Mouse (Mus musculus) embryonic facial prominence, embryonic 15.5 days (tissue): ENCODE data around the gene Agbl5. TPM values are rescaled to one million over a fixed set of nuclear protein-coding genes. Genes with fewer than 3 reads are reported as not detected.

Source experiments
- ATAC-seq: fragments of 200-750 bp; cut with Nextera tagmentation; 2 replicates; pipeline ENCODE4 v1.8.0; 2017; ENCODE audit warnings: low read depth, moderate TSS enrichment; ENCODE audit not compliant: insufficient number of reproducible peaks, low FRiP score, low TSS enrichment
- H3K27ac ChIP-seq: fragments of 300-500 bp; sonication (generic); replicated peaks from 2 replicates; pipeline ENCODE4 v1.5.1; 2015; ENCODE audit warnings: mild to moderate bottlenecking, inconsistent platforms
- H3K27me3 ChIP-seq: fragments of 300-500 bp; sonication (generic); 2 replicates; pipeline ENCODE4 v1.6.1; 2015; ENCODE audit warnings: inconsistent platforms
- H3K36me3 ChIP-seq: fragments of 300-500 bp; sonication (generic); 2 replicates; pipeline ENCODE4 v1.6.1; 2015; ENCODE audit warnings: mild to moderate bottlenecking, inconsistent platforms
- H3K4me1 ChIP-seq: fragments of 300-500 bp; sonication (generic); 2 replicates; pipeline ENCODE4 v1.6.1; 2015; ENCODE audit warnings: inconsistent platforms
- H3K4me2 ChIP-seq: fragments of 300-500 bp; sonication (generic); replicated peaks from 2 replicates; pipeline ENCODE4 v1.6.1; 2015; ENCODE audit warnings: mild to moderate bottlenecking, inconsistent platforms
- H3K4me3 ChIP-seq: fragments of 300-500 bp; sonication (generic); replicated peaks from 2 replicates; pipeline ENCODE4 v1.5.1; 2015; ENCODE audit warnings: mild to moderate bottlenecking, inconsistent platforms
- H3K9ac ChIP-seq: fragments of 300-500 bp; sonication (generic); 2 replicates; pipeline ENCODE4 v1.6.1; 2015; ENCODE audit warnings: inconsistent platforms
- H3K9me3 ChIP-seq: fragments of 300-500 bp; sonication (generic); replicated peaks from 2 replicates; pipeline ENCODE4 v1.6.1; 2016; ENCODE audit warnings: inconsistent platforms
- WGBS: fragments of 180-500 bp; shearing (Covaris S2); methylation state at CpG from one replicate; pipeline ENCODE4 v1.1.7; 2015; 5-methylcytosine and 5-hydroxymethylcytosine counted together
- polyA plus RNA-seq: library from polyadenylated mRNA; unstranded; fragments of >200 nt; fragmentation: Nextera tagmentation; extraction: Ambion mirVana; gene quantifications from 2 replicates; pipeline ENCODE4 v1.2.1, GENCODE M21; 2015

Gene Agbl5
- polyA plus RNA-seq, 1 experiment from 2014 or later = 28.7 TPM

- WGBS = 13% methylated on average over 12 of the region's 13 CpGs
These were observed 24.8 kb downstream of the Agbl5 start, which contains the start of gene Emilin1 for GRCm38 (mm10) chr5:30913060-30913841. Gene Emilin1, plus strand, starts transcription at chr5:30913402.

GRCm38 (mm10) chr5:30914101-30914635, 25.7 kb downstream of the Agbl5 start:
- H3K4me3 ChIP-seq = peak overlapping the region; percentile 55
- peaks cover 28% of the 10 kb centered on the region for H3K36me3 ChIP-seq
- 33% methylated on average over 7 of the region's 7 CpGs for WGBS
- H3K4me1 ChIP-seq = peaks cover 83% of the 10 kb centered on the region
- no peak for ATAC-seq
- peak overlapping the region; percentile 95 for H3K27ac ChIP-seq
- H3K4me2 ChIP-seq = peak overlapping the region; percentile 70
- no peaks in the 10 kb centered on the region for H3K9me3 ChIP-seq
- H3K9ac ChIP-seq = peak overlapping the region; percentile 53
- H3K27me3 ChIP-seq = no peaks in the 10 kb centered on the region

More at GRCm38 (mm10) chr5:30913060-30913841, 24.8 kb downstream of the Agbl5 start, which contains the start of gene Emilin1:
- peak within 1 kb of the TSS; percentile 53 for H3K9ac ChIP-seq
- peak within 1 kb of the TSS; percentile 55 for H3K4me3 ChIP-seq
- H3K4me2 ChIP-seq = peak within 1 kb of the TSS; percentile 70
- peak within 1 kb of the TSS; percentile 95 for H3K27ac ChIP-seq
- H3K27me3 ChIP-seq = no peaks in the 10 kb centered on the region
- peaks cover 83% of the 10 kb centered on the region for H3K4me1 ChIP-seq
- H3K36me3 ChIP-seq = peaks cover 19% of the 10 kb centered on the region
- peak; percentile 84 for ATAC-seq
- no peaks in the 10 kb centered on the region for H3K9me3 ChIP-seq

- Histone ChIP-seq H3K4me2 (peak overlapping the region; percentile 70), H3K27ac (peak overlapping the region; percentile 95), H3K4me3 (peak overlapping the region; percentile 55), H3K27me3 (no peaks in the 10 kb centered on the region), H3K4me1 (peaks cover 79% of the 10 kb centered on the region), H3K9ac (peak overlapping the region; percentile 53), H3K36me3 (peaks cover 35% of the 10 kb centered on the region), H3K9me3 (no peaks in the 10 kb centered on the region)
- ATAC-seq = no peak
- 27% methylated on average over 6 of the region's 6 CpGs for WGBS
These were observed 26.4 kb downstream of the Agbl5 start for GRCm38 (mm10) chr5:30914849-30915248.

GRCm38 (mm10) chr5:30915456-30915855, 27.0 kb downstream of the Agbl5 start:
- H3K4me3 ChIP-seq = peak overlapping the region; percentile 55
- H3K4me2 ChIP-seq = peak overlapping the region; percentile 70
- peak; percentile 0; the same call in 1 of the 2 replicates for ATAC-seq
- no peaks in the 10 kb centered on the region for H3K9me3 ChIP-seq
- H3K9ac ChIP-seq = peak overlapping the region; percentile 53
- H3K27ac ChIP-seq = peak overlapping the region; percentile 95
- H3K27me3 ChIP-seq = no peaks in the 10 kb centered on the region
- peaks cover 81% of the 10 kb centered on the region for H3K4me1 ChIP-seq
- H3K36me3 ChIP-seq = peaks cover 41% of the 10 kb centered on the region
- WGBS = 16% methylated on average over 9 of the region's 9 CpGs

GRCm38 (mm10) chr5:30915974-30916433, 27.5 kb downstream of the Agbl5 start:
- Histone ChIP-seq H3K4me1 (peaks cover 81% of the 10 kb centered on the region), H3K27ac (peak overlapping the region; percentile 95), H3K27me3 (no peaks in the 10 kb centered on the region), H3K4me3 (peak overlapping the region; percentile 55), H3K4me2 (peak overlapping the region; percentile 70), H3K36me3 (peaks cover 43% of the 10 kb centered on the region), H3K9ac (peak overlapping the region; percentile 53; the same call in 1 of the 2 replicates), H3K9me3 (no peaks in the 10 kb centered on the region)
- 3% methylated on average over 7 of the region's 7 CpGs for WGBS
- ATAC-seq = peak; percentile 64

- Histone ChIP-seq H3K4me1 (peaks cover 81% of the 10 kb centered on the region), H3K4me3 (no peak overlapping the region), H3K27me3 (no peaks in the 10 kb centered on the region), H3K9me3 (no peaks in the 10 kb centered on the region), H3K4me2 (no peak overlapping the region), H3K36me3 (peaks cover 43% of the 10 kb centered on the region), H3K27ac (peak overlapping the region; percentile 73), H3K9ac (no peak overlapping the region)
- 91% methylated on average over 9 of the region's 9 CpGs for WGBS
- no peak for ATAC-seq
These were observed 28.3 kb downstream of the Agbl5 start for GRCm38 (mm10) chr5:30916841-30917240.

GRCm38 (mm10) chr5:30917348-30917747, 28.9 kb downstream of the Agbl5 start:
- H3K4me2 ChIP-seq = no peak overlapping the region
- H3K4me1 ChIP-seq = peaks cover 81% of the 10 kb centered on the region

GRCm38 (mm10) chr5:30917891-30918670, 29.6 kb downstream of the Agbl5 start:
- H3K9ac ChIP-seq = no peak overlapping the region

More at GRCm38 (mm10) chr5:30917348-30917747, 28.9 kb downstream of the Agbl5 start:
- H3K9me3 ChIP-seq = no peaks in the 10 kb centered on the region
- H3K4me3 ChIP-seq = no peak overlapping the region
- 84% methylated on average over 11 of the region's 11 CpGs for whole genome bisulfite sequencing
- peaks cover 43% of the 10 kb centered on the region for H3K36me3 ChIP-seq
- ATAC-seq = no peak
- no peak overlapping the region for H3K27ac ChIP-seq
- H3K9ac ChIP-seq = no peak overlapping the region
- no peaks in the 10 kb centered on the region for H3K27me3 ChIP-seq

GRCm38 (mm10) chr5:30918691-30919090, 30.2 kb downstream of the Agbl5 start:
- Histone ChIP-seq H3K9me3 (no peaks in the 10 kb centered on the region), H3K27ac (peak overlapping the region; percentile 22; the same call in 1 of the 2 replicates), H3K9ac (no peak overlapping the region), H3K27me3 (no peaks in the 10 kb centered on the region), H3K4me2 (no peak overlapping the region), H3K36me3 (peaks cover 46% of the 10 kb centered on the region), H3K4me3 (no peak overlapping the region), H3K4me1 (peaks cover 83% of the 10 kb centered on the region)
- 63% methylated on average over 8 of the region's 8 CpGs for WGBS
- ATAC-seq = no peak

More at GRCm38 (mm10) chr5:30917891-30918670, 29.6 kb downstream of the Agbl5 start:
- Histone ChIP-seq H3K27ac (peak overlapping the region; percentile 22; the same call in 1 of the 2 replicates), H3K4me2 (no peak overlapping the region), H3K36me3 (peaks cover 46% of the 10 kb centered on the region), H3K9me3 (no peaks in the 10 kb centered on the region), H3K4me1 (peaks cover 81% of the 10 kb centered on the region), H3K4me3 (no peak overlapping the region), H3K27me3 (no peaks in the 10 kb centered on the region)
- WGBS = 83% methylated on average over 31 of the region's 31 CpGs
- ATAC-seq = no peak

- H3K36me3 ChIP-seq = peaks cover 46% of the 10 kb centered on the region
- ATAC-seq = no peak
- no peak overlapping the region for H3K9ac ChIP-seq
- H3K4me1 ChIP-seq = peaks cover 73% of the 10 kb centered on the region
- H3K4me3 ChIP-seq = 0 out of 2 replicates have a peak overlapping the region, but pooled peaks have one; percentile 6
- WGBS = 64% methylated on average over 11 of the region's 11 CpGs
- H3K4me2 ChIP-seq = 0 out of 2 replicates have a peak overlapping the region, but pooled peaks have one; percentile 78
- peak overlapping the region; percentile 36; the same call in 1 of the 2 replicates for H3K27ac ChIP-seq
- no peaks in the 10 kb centered on the region for H3K9me3 ChIP-seq
- H3K27me3 ChIP-seq = no peaks in the 10 kb centered on the region
These were observed 31.5 kb downstream of the Agbl5 start for GRCm38 (mm10) chr5:30919831-30920614.
